Mouse (Mus musculus) heart, adult 18-20 months (tissue): Measurements from ENCODE around the gene Prss8. TPM values are rescaled to one million over a fixed set of nuclear protein-coding genes. Genes with fewer than 3 reads are reported as not detected.

ENCODE experiments used
- DNase-seq, 2 experiments: peaks; one replicate each; pipeline ENCODE4 v3.0.0; 2021 to 2022; ENCODE audit warnings: mixed read lengths in 1 of 2
- total RNA-seq, 2 experiments: library from RNA; stranded (reverse); gene quantifications; 2 replicates each; pipeline ENCODE4 v1.2.3; 2021

The Prss8 gene
- total RNA-seq, 2 experiments from 2014 or later: 0.26 TPM; not detected in 1

- no peak for DNase-seq
These were observed 1.3 kb downstream of the Prss8 start for GRCm38 (mm10) chr7:127928596-127928995.

- no peak for DNase-seq
These were observed 2.2 kb downstream of the Prss8 start for GRCm38 (mm10) chr7:127927726-127928125.

GRCm38 (mm10) chr7:127926846-127927245 is 3.1 kb downstream of the Prss8 start:
- no peak for DNase-seq

GRCm38 (mm10) chr7:127926066-127926465 is 3.8 kb downstream of the Prss8 start:
- DNase-seq: no peak

GRCm38 (mm10) chr7:127925252-127925651 is 4.7 kb downstream of the Prss8 start:
- DNase-seq: no peak

GRCm38 (mm10) chr7:127923714-127924113 is 6.2 kb downstream of the Prss8 start:
- DNase-seq: no peak

- DNase-seq: no peak
These were observed 7.2 kb downstream of the Prss8 start for GRCm38 (mm10) chr7:127922451-127923275.

GRCm38 (mm10) chr7:127921516-127921915 is 8.4 kb downstream of the Prss8 start:
- DNase-seq: peak in 1 of 2 experiments; percentile 24

GRCm38 (mm10) chr7:127919290-127919689 is 10.6 kb downstream of the Prss8 start:
- no peak for DNase-seq

- DNase-seq: peak in 1 of 2 experiments; percentile 46
These were observed 11.7 kb downstream of the Prss8 start for GRCm38 (mm10) chr7:127918203-127918602.

- DNase-seq: no peak
These were observed 14.6 kb downstream of the Prss8 start for GRCm38 (mm10) chr7:127915293-127915692.

GRCm38 (mm10) chr7:127912938-127913337 is 17.0 kb downstream of the Prss8 start:
- DNase-seq: no peak

GRCm38 (mm10) chr7:127912190-127912871 is 17.6 kb downstream of the Prss8 start, which contains the start of gene Kat8:
TSS of gene Kat8 (plus strand) at chr7:127912516.
- peak; percentile 91 to 94 for DNase-seq

GRCm38 (mm10) chr7:127908656-127909055 is 21.2 kb downstream of the Prss8 start:
- DNase-seq: no peak

- DNase-seq: no peak
These were observed 22.0 kb downstream of the Prss8 start for GRCm38 (mm10) chr7:127907939-127908338.

GRCm38 (mm10) chr7:127903971-127904796 is 25.7 kb downstream of the Prss8 start, which contains the start of gene Bckdk:
TSS of gene Bckdk (plus strand) at chr7:127904082.
- DNase-seq: peak; percentile 84

- no peak for DNase-seq
These were observed 28.1 kb downstream of the Prss8 start for GRCm38 (mm10) chr7:127901772-127902171.

GRCm38 (mm10) chr7:127899997-127900396 is 29.9 kb downstream of the Prss8 start:
- no peak for DNase-seq

- DNase-seq: no peak
These were observed 31.5 kb downstream of the Prss8 start for GRCm38 (mm10) chr7:127898179-127898956.

GRCm38 (mm10) chr7:127897542-127897941 is 32.4 kb downstream of the Prss8 start:
- DNase-seq: no peak

- peak; percentile 52 to 70 for DNase-seq
These were observed 33.5 kb downstream of the Prss8 start for GRCm38 (mm10) chr7:127896384-127896783.
